Mouse (Mus musculus): Measurements from ENCODE around the gene Abi3bp. TPM values are rescaled to one million over a fixed set of nuclear protein-coding genes. Genes with fewer than 3 reads are reported as not detected.

Abi3bp gene
- polyA plus RNA-seq, 1 experiment from 2014 or later: 0.80 TPM

GRCm38 (mm10) chr16:56483466-56483865 is 5.8 kb downstream of the Abi3bp start:
- ATAC-seq (ENCODE audit: low FRiP score, low read depth): no peak
- WGBS: 96% methylated on average over 10 of the region's 10 CpGs
- H3K4me3 ChIP-seq: no peak overlapping the region
- no peaks in the 10 kb centered on the region for H3K36me3 ChIP-seq
- no peaks in the 10 kb centered on the region for H3K9me3 ChIP-seq
- H3K27ac ChIP-seq (replicated peaks): no peak overlapping the region
- no peak overlapping the region for H3K4me2 ChIP-seq (replicated peaks)
- no peaks in the 10 kb centered on the region for H3K27me3 ChIP-seq
- no peaks in the 10 kb centered on the region for H3K4me1 ChIP-seq
- no peak overlapping the region for H3K9ac ChIP-seq (replicated peaks)

GRCm38 (mm10) chr16:56486461-56486860 is 8.8 kb downstream of the Abi3bp start:
- Histone ChIP-seq H3K36me3 (no peaks in the 10 kb centered on the region), H3K9me3 (no peaks in the 10 kb centered on the region), H3K4me2 (replicated peaks) (no peak overlapping the region), H3K4me1 (no peaks in the 10 kb centered on the region), H3K9ac (replicated peaks) (no peak overlapping the region), H3K4me3 (no peak overlapping the region), H3K27ac (replicated peaks) (no peak overlapping the region), H3K27me3 (no peaks in the 10 kb centered on the region)
- 27% methylated on average over 4 of the region's 4 CpGs for WGBS
- ATAC-seq (ENCODE audit: low FRiP score, low read depth): no peak

GRCm38 (mm10) chr16:56490861-56491260 is 13.2 kb downstream of the Abi3bp start:
- no peaks in the 10 kb centered on the region for H3K36me3 ChIP-seq
- 82% methylated on average over 3 of the region's 3 CpGs for WGBS
- H3K9ac ChIP-seq (replicated peaks): no peak overlapping the region
- no peaks in the 10 kb centered on the region for H3K9me3 ChIP-seq
- no peak overlapping the region for H3K4me3 ChIP-seq
- ATAC-seq (ENCODE audit: low FRiP score, low read depth): no peak
- no peaks in the 10 kb centered on the region for H3K4me1 ChIP-seq
- H3K4me2 ChIP-seq (replicated peaks): no peak overlapping the region
- H3K27ac ChIP-seq (replicated peaks): no peak overlapping the region
- H3K27me3 ChIP-seq: no peaks in the 10 kb centered on the region

- no peak overlapping the region for H3K4me2 ChIP-seq (replicated peaks)
- H3K36me3 ChIP-seq: no peaks in the 10 kb centered on the region
- 86% methylated on average over 4 of the region's 4 CpGs for WGBS
- no peak for ATAC-seq (ENCODE audit: low FRiP score, low read depth)
- H3K4me1 ChIP-seq: no peaks in the 10 kb centered on the region
- no peak overlapping the region for H3K9ac ChIP-seq (replicated peaks)
- H3K27ac ChIP-seq (replicated peaks): no peak overlapping the region
- H3K4me3 ChIP-seq: no peak overlapping the region
- no peaks in the 10 kb centered on the region for H3K27me3 ChIP-seq
- no peaks in the 10 kb centered on the region for H3K9me3 ChIP-seq
These were observed 17.6 kb downstream of the Abi3bp start for GRCm38 (mm10) chr16:56495266-56495665.

GRCm38 (mm10) chr16:56496743-56497142 is 19.1 kb downstream of the Abi3bp start:
- Histone ChIP-seq H3K4me3 (no peak overlapping the region), H3K4me1 (no peaks in the 10 kb centered on the region), H3K36me3 (no peaks in the 10 kb centered on the region), H3K9ac (replicated peaks) (no peak overlapping the region), H3K9me3 (no peaks in the 10 kb centered on the region), H3K4me2 (replicated peaks) (no peak overlapping the region), H3K27me3 (no peaks in the 10 kb centered on the region), H3K27ac (replicated peaks) (no peak overlapping the region)
- ATAC-seq (ENCODE audit: low FRiP score, low read depth): no peak
- 66% methylated on average over 4 of the region's 4 CpGs for WGBS

GRCm38 (mm10) chr16:56498680-56499079 is 21.0 kb downstream of the Abi3bp start:
- no peak overlapping the region for H3K27ac ChIP-seq (replicated peaks)
- H3K4me3 ChIP-seq: no peak overlapping the region
- no peak for ATAC-seq (ENCODE audit: low FRiP score, low read depth)
- no peak overlapping the region for H3K4me2 ChIP-seq (replicated peaks)
- H3K4me1 ChIP-seq: no peaks in the 10 kb centered on the region
- no peaks in the 10 kb centered on the region for H3K9me3 ChIP-seq
- WGBS: 80% methylated on average over 1 of the region's 1 CpGs
- no peaks in the 10 kb centered on the region for H3K36me3 ChIP-seq
- no peak overlapping the region for H3K9ac ChIP-seq (replicated peaks)
- no peaks in the 10 kb centered on the region for H3K27me3 ChIP-seq

GRCm38 (mm10) chr16:56500441-56500840 is 22.8 kb downstream of the Abi3bp start:
- H3K36me3 ChIP-seq: no peaks in the 10 kb centered on the region
- H3K4me1 ChIP-seq: no peaks in the 10 kb centered on the region
- ATAC-seq (ENCODE audit: low FRiP score, low read depth): no peak
- no peak overlapping the region for H3K4me2 ChIP-seq (replicated peaks)
- H3K27me3 ChIP-seq: no peaks in the 10 kb centered on the region
- WGBS: 47% methylated on average over 3 of the region's 3 CpGs
- no peak overlapping the region for H3K27ac ChIP-seq (replicated peaks)
- no peak overlapping the region for H3K4me3 ChIP-seq
- H3K9me3 ChIP-seq: no peaks in the 10 kb centered on the region
- H3K9ac ChIP-seq (replicated peaks): no peak overlapping the region

GRCm38 (mm10) chr16:56501101-56501500 is 23.4 kb downstream of the Abi3bp start:
- no peak overlapping the region for H3K4me3 ChIP-seq
- ATAC-seq (ENCODE audit: low FRiP score, low read depth): no peak
- H3K9me3 ChIP-seq: no peaks in the 10 kb centered on the region
- no peak overlapping the region for H3K27ac ChIP-seq (replicated peaks)
- no peak overlapping the region for H3K9ac ChIP-seq (replicated peaks)
- H3K27me3 ChIP-seq: no peaks in the 10 kb centered on the region
- H3K4me1 ChIP-seq: no peaks in the 10 kb centered on the region
- H3K4me2 ChIP-seq (replicated peaks): no peak overlapping the region
- no peaks in the 10 kb centered on the region for H3K36me3 ChIP-seq
- 76% methylated on average over 6 of the region's 6 CpGs for WGBS

- Histone ChIP-seq H3K4me3 (no peak overlapping the region), H3K27ac (replicated peaks) (no peak overlapping the region), H3K9ac (replicated peaks) (no peak overlapping the region), H3K4me1 (no peaks in the 10 kb centered on the region), H3K9me3 (no peaks in the 10 kb centered on the region), H3K27me3 (no peaks in the 10 kb centered on the region), H3K4me2 (replicated peaks) (no peak overlapping the region), H3K36me3 (no peaks in the 10 kb centered on the region)
- no peak for ATAC-seq (ENCODE audit: low FRiP score, low read depth)
- WGBS: 65% methylated on average over 2 of the region's 2 CpGs
These were observed 23.8 kb downstream of the Abi3bp start for GRCm38 (mm10) chr16:56501513-56501912.

GRCm38 (mm10) chr16:56502134-56502533 is 24.5 kb downstream of the Abi3bp start:
- H3K27ac ChIP-seq (replicated peaks): no peak overlapping the region

GRCm38 (mm10) chr16:56503941-56504340 is 26.3 kb downstream of the Abi3bp start:
- ATAC-seq (ENCODE audit: low FRiP score, low read depth): no peak
- no peak overlapping the region for H3K4me2 ChIP-seq (replicated peaks)
- no peak overlapping the region for H3K27ac ChIP-seq (replicated peaks)
- 92% methylated on average over 2 of the region's 2 CpGs for WGBS
- H3K9ac ChIP-seq (replicated peaks): no peak overlapping the region
- H3K4me1 ChIP-seq: no peaks in the 10 kb centered on the region
- no peaks in the 10 kb centered on the region for H3K27me3 ChIP-seq
- no peaks in the 10 kb centered on the region for H3K36me3 ChIP-seq
- no peak overlapping the region for H3K4me3 ChIP-seq
- no peaks in the 10 kb centered on the region for H3K9me3 ChIP-seq

More at GRCm38 (mm10) chr16:56502134-56502533, 24.5 kb downstream of the Abi3bp start:
- Histone ChIP-seq H3K4me2 (replicated peaks) (no peak overlapping the region), H3K36me3 (no peaks in the 10 kb centered on the region), H3K9me3 (no peaks in the 10 kb centered on the region), H3K4me1 (no peaks in the 10 kb centered on the region), H3K27me3 (no peaks in the 10 kb centered on the region), H3K4me3 (no peak overlapping the region), H3K9ac (replicated peaks) (no peak overlapping the region)
- ATAC-seq (ENCODE audit: low FRiP score, low read depth): no peak
- 92% methylated on average over 3 of the region's 3 CpGs for WGBS

GRCm38 (mm10) chr16:56518024-56518423 is 40.3 kb downstream of the Abi3bp start:
- ATAC-seq (ENCODE audit: low FRiP score, low read depth): no peak
- H3K27ac ChIP-seq (replicated peaks): no peak overlapping the region
- no peaks in the 10 kb centered on the region for H3K4me1 ChIP-seq
- H3K4me3 ChIP-seq: no peak overlapping the region
- H3K27me3 ChIP-seq: no peaks in the 10 kb centered on the region
- no peak overlapping the region for H3K4me2 ChIP-seq (replicated peaks)
- WGBS: 89% methylated on average over 9 of the region's 9 CpGs
- no peaks in the 10 kb centered on the region for H3K36me3 ChIP-seq
- no peaks in the 10 kb centered on the region for H3K9me3 ChIP-seq
- no peak overlapping the region for H3K9ac ChIP-seq (replicated peaks)

- 34% methylated on average over 8 of the region's 8 CpGs for WGBS
- no peaks in the 10 kb centered on the region for H3K36me3 ChIP-seq
- H3K27ac ChIP-seq (replicated peaks): no peak overlapping the region
- no peak for ATAC-seq (ENCODE audit: low FRiP score, low read depth)
- no peak overlapping the region for H3K4me2 ChIP-seq (replicated peaks)
- H3K9ac ChIP-seq (replicated peaks): no peak overlapping the region
- H3K4me3 ChIP-seq: no peak overlapping the region
- H3K4me1 ChIP-seq: no peaks in the 10 kb centered on the region
- H3K27me3 ChIP-seq: no peaks in the 10 kb centered on the region
- H3K9me3 ChIP-seq: no peaks in the 10 kb centered on the region
These were observed 46.7 kb downstream of the Abi3bp start for GRCm38 (mm10) chr16:56524359-56524758.

Measured in midbrain, embryonic 12.5 days (tissue).